Mouse (Mus musculus) liver, embryonic 18 days (tissue): ENCODE data around the gene Grik2. TPM values are rescaled to one million over a fixed set of nuclear protein-coding genes. Genes with fewer than 3 reads are reported as not detected.

Source experiments
- polyA plus RNA-seq: library from polyadenylated mRNA; depleted of rRNA; stranded (reverse); fragments of >200 nt; gene quantifications from 2 replicates; pipeline ENCODE4 v1.2.3, GENCODE M21; 2012; rRNA removed

The Grik2 gene
- 0.01 and 0.04 TPM in 2 replicates for polyA plus RNA-seq

GRCm38 (mm10) chr10:49788381-49788906 is at the start of gene Grik2:
Gene Grik2, minus strand, starts transcription at chr10:49788766.

